Mouse (Mus musculus) lung, adult 2 months (tissue): ENCODE measurements around the gene Grik3.

ENCODE experiments used
- CTCF ChIP-seq: fragments of 200-500 bp; IDR thresholded peaks from 2 replicates; pipeline ENCODE4 v1.5.1; 2011; ENCODE audit warnings: mild to moderate bottlenecking, low read length, control low read depth; ENCODE audit not compliant: insufficient read depth
- POLR2A ChIP-seq: fragments of 200-500 bp; IDR thresholded peaks from 2 replicates; pipeline ENCODE4 v1.6.1; 2011; ENCODE audit warnings: low read depth, mild to moderate bottlenecking, control low read depth, low read length, borderline replicate concordance; ENCODE audit errors: extremely low read depth

- TF ChIP-seq CTCF (no peak), POLR2A (no peak)
Observed at GRCm38 (mm10) chr4:125699056-125699455, 208.6 kb downstream of the Grik3 start.
